Mouse (Mus musculus): Measurements from ENCODE around the gene Olfr101.

- TF ChIP-seq CTCF (IDR thresholded peaks at IDR 0.05; ENCODE audit: low read depth, low read length) (no peak), POLR2A (IDR thresholded peaks at IDR 0.05; ENCODE audit: insufficient read depth, low read length) (no peak), EP300 (IDR thresholded peaks at IDR 0.05; ENCODE audit: insufficient read depth, low read depth, low read length) (no peak)
Observed at GRCm38 (mm10) chr17:37316954-37317353, 12.8 kb upstream of the Olfr101 start, which contains the start of gene Olfr102.

Measured in ES-Bruce4 (cell line).